Comparison of ENCODE assay signal across 20 mouse cellular contexts in genomic region chr15:96756456-96756855, GRCm38 (mm10). TPM values are rescaled to one million over a fixed set of nuclear protein-coding genes. Genes with fewer than 3 reads are reported as not detected.
A peak's percentile ranks its signal among the peaks of the same experiment; 100 is the strongest.
DNase-seq lines count a peak whose midpoint lies in the region; ATAC-seq lines count a peak whose summit lies in the region.
"Had no signal": no experiment of that assay in that cellular context is flagged by ENCODE, and none has a peak within 500 bp of the region (broad histone marks: within the 10 kb centered on the region; RNA-seq: fewer than 3 reads in every experiment).

No protein-coding gene starts in this region.

- peaks cover 17% of the 10 kb centered on the region for H3K4me1 ChIP-seq in heart, embryonic 16.5 days (ENCODE audit: control insufficient read depth, insufficient read depth, low read length)
- peaks cover 10% of the 10 kb centered on the region; the same call in 1 of the 2 replicates for H3K4me1 ChIP-seq in limb, embryonic 13.5 days
- H3K4me1 ChIP-seq in limb, embryonic 10.5 days: peaks cover 14% of the 10 kb centered on the region
- H3K4me1 ChIP-seq in embryonic facial prominence, embryonic 15.5 days: peaks cover 11% of the 10 kb centered on the region
- H3K4me1 ChIP-seq: hindbrain, embryonic 10.5 days had no signal

- H3K27me3 ChIP-seq in heart, embryonic 16.5 days (ENCODE audit: control insufficient read depth, insufficient read depth, low read length): no peaks in the 10 kb centered on the region
- no peaks in the 10 kb centered on the region for H3K27me3 ChIP-seq in limb, embryonic 13.5 days
- no peaks in the 10 kb centered on the region for H3K27me3 ChIP-seq in limb, embryonic 10.5 days (ENCODE audit: low read depth, poor library complexity, severe bottlenecking)
- no peaks in the 10 kb centered on the region for H3K27me3 ChIP-seq in embryonic facial prominence, embryonic 15.5 days
- H3K27me3 ChIP-seq: forebrain, embryonic 15.5 days had no signal

- H3K9me3 ChIP-seq in heart, embryonic 16.5 days (replicated peaks; ENCODE audit: control insufficient read depth, low read length): no peaks in the 10 kb centered on the region
- no peaks in the 10 kb centered on the region for H3K9me3 ChIP-seq in limb, embryonic 13.5 days
- no peaks in the 10 kb centered on the region for H3K9me3 ChIP-seq in limb, embryonic 10.5 days (replicated peaks)
- H3K9me3 ChIP-seq in embryonic facial prominence, embryonic 15.5 days (replicated peaks): no peaks in the 10 kb centered on the region
- H3K9me3 ChIP-seq: forebrain, embryonic 15.5 days; hindbrain, embryonic 10.5 days had no signal

- no peak overlapping the region for H3K9ac ChIP-seq in heart, embryonic 16.5 days (ENCODE audit: low read length)
- H3K9ac ChIP-seq in limb, embryonic 13.5 days: no peak overlapping the region
- no peak overlapping the region for H3K9ac ChIP-seq in embryonic facial prominence, embryonic 15.5 days
- H3K9ac ChIP-seq: forebrain, embryonic 15.5 days; lung, embryonic 14.5 days had no signal

- DNase-seq in cerebellum, postnatal 10 days: peak; percentile 9 to 15
- no peak for DNase-seq in cerebellum, adult 11-12 months
- DNase-seq in heart, adult 8-10 months (ENCODE audit: low spot score): no peak
- DNase-seq in limb, embryonic 10.5 days (ENCODE audit: low spot score): no peak
- DNase-seq in frontal cortex, postnatal 36 days (ENCODE audit: low spot score in 2 of 2): no peak
- DNase-seq: cerebellum, adult 9-11 months; embryo, embryonic 11 days; kidney, adult 18-20 months; kidney, postnatal 4 days; liver; lung, embryonic 14.5 days; thymus, postnatal 14 days had no signal

- WGBS in heart, embryonic 16.5 days: 46% methylated on average over 7 of the region's 7 CpGs
- 52% methylated on average over 7 of the region's 7 CpGs for WGBS in limb, embryonic 13.5 days
- WGBS in limb, embryonic 10.5 days: 81% methylated on average over 7 of the region's 7 CpGs
- 37% methylated on average over 7 of the region's 7 CpGs for WGBS in embryonic facial prominence, embryonic 15.5 days

- no peak for ATAC-seq in heart, embryonic 16.5 days (replicated peaks; ENCODE audit: extremely low read depth, insufficient read depth, low FRiP score)
- ATAC-seq in limb, embryonic 13.5 days (ENCODE audit: low FRiP score, low read depth): no peak
- peak; percentile 39; the same call in 1 of the 2 replicates for ATAC-seq in embryonic facial prominence, embryonic 15.5 days (ENCODE audit: insufficient number of reproducible peaks, low FRiP score, low TSS enrichment, low read depth)
- ATAC-seq: CD4-positive, CD25-positive, alpha-beta regulatory T cell, adult 4 months; forebrain, embryonic 15.5 days; midbrain, embryonic 16.5 days had no signal

- no peaks in the 10 kb centered on the region for H3K36me3 ChIP-seq in heart, embryonic 16.5 days (ENCODE audit: control insufficient read depth, insufficient read depth)
- no peaks in the 10 kb centered on the region for H3K36me3 ChIP-seq in limb, embryonic 13.5 days
- no peaks in the 10 kb centered on the region for H3K36me3 ChIP-seq in limb, embryonic 10.5 days
- no peaks in the 10 kb centered on the region for H3K36me3 ChIP-seq in embryonic facial prominence, embryonic 15.5 days
- H3K36me3 ChIP-seq: forebrain, embryonic 15.5 days; hindbrain, embryonic 10.5 days had no signal

- H3K4me3 ChIP-seq in heart, embryonic 16.5 days (ENCODE audit: low read length): no peak overlapping the region
- no peak overlapping the region for H3K4me3 ChIP-seq in limb, embryonic 13.5 days
- no peak overlapping the region for H3K4me3 ChIP-seq in limb, embryonic 10.5 days
- H3K4me3 ChIP-seq in embryonic facial prominence, embryonic 15.5 days (replicated peaks): no peak overlapping the region
- H3K4me3 ChIP-seq: erythroblast, embryonic 14.5 days; forebrain, embryonic 15.5 days; hindbrain, embryonic 10.5 days had no signal

- H3K4me2 ChIP-seq in heart, embryonic 16.5 days (ENCODE audit: low read depth, low read length): no peak overlapping the region
- no peak overlapping the region for H3K4me2 ChIP-seq in limb, embryonic 13.5 days (replicated peaks)
- H3K4me2 ChIP-seq in embryonic facial prominence, embryonic 15.5 days (replicated peaks): no peak overlapping the region
- H3K4me2 ChIP-seq: forebrain, embryonic 15.5 days; lung, embryonic 14.5 days had no signal

- H3K27ac ChIP-seq in heart, embryonic 16.5 days (ENCODE audit: low read length): peak overlapping the region; percentile 58
- H3K27ac ChIP-seq in limb, embryonic 13.5 days: peak overlapping the region; percentile 10; the same call in 1 of the 2 replicates
- H3K27ac ChIP-seq in limb, embryonic 10.5 days: no peak overlapping the region
- H3K27ac ChIP-seq in embryonic facial prominence, embryonic 15.5 days (replicated peaks): peak overlapping the region; percentile 66
- H3K27ac ChIP-seq: forebrain, embryonic 15.5 days; hindbrain, embryonic 10.5 days had no signal

RNA-seq across cellular contexts. Expression of gene Slc38a2, which starts 56.9 kb away (rescaled TPM):
- polyA plus RNA-seq in heart, embryonic 16.5 days (2015; fragmentation: Nextera tagmentation; extraction: Ambion mirVana): 178 and 190 TPM in 2 replicates
- 100 to 1,000 TPM in 2 of 4 experiments, 10 to 100 TPM in 2; 90.5 to 215 (median 150) TPM for total RNA-seq in heart, adult 8-10 months (2022)
- 157 and 165 TPM in 2 replicates for polyA plus RNA-seq in limb, embryonic 13.5 days (2015; fragmentation: Nextera tagmentation; extraction: Ambion mirVana)
- polyA plus RNA-seq in limb, embryonic 10.5 days (2016; fragmentation: Nextera tagmentation; extraction: Ambion mirVana): 173 and 198 TPM in 2 replicates
- 101 and 107 TPM in 2 replicates for polyA plus RNA-seq in embryonic facial prominence, embryonic 15.5 days (2015; fragmentation: Nextera tagmentation; extraction: Ambion mirVana)

Comparison
In these comparisons a context has a peak if more than half of its experiments do, and no peak if none do; other contexts are left out.
1. DNase-seq: peak in cerebellum, postnatal 10 days (2 of 2); none in cerebellum, adult 11-12 months (single experiment), heart, adult 8-10 months (single experiment), limb, embryonic 10.5 days (single experiment) and frontal cortex, postnatal 36 days (0 of 2).